Mouse (Mus musculus): ENCODE data around the gene Atf7ip.

DNA sequence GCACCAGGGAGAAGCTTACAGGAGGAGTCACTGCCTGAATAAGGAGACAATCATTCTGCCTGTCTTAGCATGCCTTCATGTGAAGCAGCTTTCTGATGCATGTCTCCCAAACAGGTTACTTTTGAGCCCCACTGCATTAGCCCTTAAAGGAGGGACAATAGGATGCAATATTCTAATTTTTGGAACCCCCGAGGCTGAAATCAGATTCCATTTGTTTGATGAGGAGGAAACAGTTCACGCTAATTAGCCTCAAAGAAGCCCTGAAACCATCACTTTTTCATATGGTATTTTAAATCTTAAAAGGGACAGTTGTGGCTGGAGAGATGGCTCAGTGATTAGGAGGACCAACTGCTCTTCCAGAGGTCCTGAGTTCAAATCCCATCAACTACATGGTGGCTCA, 22.4 kb upstream of the Atf7ip start:
- TF ChIP-seq CTCF (IDR thresholded peaks at IDR 0.05; ENCODE audit: low read depth, low read length) (no peak), POLR2A (IDR thresholded peaks at IDR 0.05; ENCODE audit: borderline replicate concordance, low read depth, low read length) (no peak)

All from bone marrow macrophage, adult 2 months (primary cell).